Mouse (Mus musculus) C2C12 (cell line): ENCODE data around the gene Ezr.

ENCODE experiments used
- CTCF ChIP-seq: IDR thresholded peaks from one replicate; pipeline ENCODE4 v1.5.1; 2011; ENCODE audit not compliant: control insufficient read depth, insufficient read depth, insufficient read length
- MAX ChIP-seq: IDR thresholded peaks from one replicate; pipeline ENCODE4 v1.6.1; 2011; ENCODE audit warnings: mild to moderate bottlenecking, control low read depth
- MYOG ChIP-seq: IDR thresholded peaks from one replicate; pipeline ENCODE4 v1.6.1; 2011; ENCODE audit not compliant: control insufficient read depth, insufficient read length; ENCODE audit errors: extremely low read depth
- USF1 ChIP-seq: IDR thresholded peaks from one replicate; pipeline ENCODE4 v1.6.1; 2011; ENCODE audit warnings: low read depth, mild to moderate bottlenecking, control low read depth, moderate library complexity

DNA sequence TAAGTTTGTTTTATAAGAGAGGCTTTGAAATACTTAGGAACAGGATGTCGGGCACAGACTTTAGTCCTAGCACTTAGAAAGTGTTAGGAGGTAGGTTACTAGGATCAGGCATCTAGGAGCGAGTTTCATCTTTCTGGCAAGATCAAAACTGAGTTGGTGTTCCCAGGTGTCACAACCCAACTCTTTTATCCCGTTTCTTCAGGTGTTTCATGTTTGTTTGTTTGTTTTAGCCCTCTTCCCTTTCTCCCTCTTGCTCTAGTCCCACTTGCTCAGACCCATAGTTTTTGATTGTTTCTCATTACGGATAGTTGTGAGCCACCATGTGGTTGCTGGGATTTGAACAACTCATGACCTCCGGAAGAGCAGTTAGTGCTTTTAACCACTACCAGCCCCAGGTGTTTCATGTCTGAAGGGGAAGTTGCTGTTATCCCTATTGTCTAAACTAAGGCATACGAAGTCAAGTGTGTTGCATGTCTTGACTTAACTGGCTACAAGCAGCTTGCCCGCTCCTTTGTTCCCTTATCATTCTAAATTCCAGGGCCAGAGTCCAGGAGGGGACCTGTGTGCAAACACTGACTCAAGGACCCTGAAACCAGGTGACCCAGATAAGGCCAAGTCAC, 46.1 kb upstream of the Ezr start:
- TF ChIP-seq CTCF, result no peak
- no peak for TF ChIP-seq MAX
- no peak for TF ChIP-seq USF1
- no peak for TF ChIP-seq MYOG
